Mouse (Mus musculus): ENCODE measurements at regions not wholly inside any gene's neighbourhood (a gene's known extent, or its start where the extent isn't known, plus 50 kb on each side); places are given as distances from the start of the nearest gene placed in this dataset.

- in situ Hi-C loops (cut with MboI; ENCODE audit: low sequenced_read_pairs in 2 of 2, unreplicated experiment in 2 of 2), result no loop called here
- Histone ChIP-seq H3K9ac (ENCODE audit: insufficient read depth, low read depth, low read length, poor library complexity, severe bottlenecking) (no peak overlapping the region), H3K4me1 (ENCODE audit: control insufficient read depth in 2 of 2, insufficient read depth in 2 of 2, low read length in 2 of 2, poor library complexity in 1 of 2) (no peaks in the 10 kb centered on the region), H3K9me3 (ENCODE audit: control insufficient read depth, insufficient read depth, low read depth, low read length) (no peaks in the 10 kb centered on the region), H3K4me3 (ENCODE audit: insufficient read depth in 1 of 2, low read depth in 1 of 2, low read length in 2 of 2, poor library complexity in 1 of 2, severe bottlenecking in 1 of 2) (no peak overlapping the region), H3K36me3 (ENCODE audit: control insufficient read depth, insufficient read depth, low read length, poor library complexity, severe bottlenecking) (no peaks in the 10 kb centered on the region), H3K27ac (ENCODE audit: insufficient read depth, low read depth, low read length, poor library complexity, severe bottlenecking) (no peak overlapping the region)
- no peak for TF ChIP-seq ZC3H11A (IDR thresholded peaks at IDR 0.05; ENCODE audit: borderline replicate concordance, low read depth, low read length)
- no peak for TF ChIP-seq MAFK (IDR thresholded peaks at IDR 0.05; ENCODE audit: insufficient read depth, low read depth, low read length)
- TF ChIP-seq CHD2 (IDR thresholded peaks at IDR 0.05; ENCODE audit: low read depth, low read length), result no peak
- no peak for TF ChIP-seq ZNF384 (IDR thresholded peaks at IDR 0.05; ENCODE audit: low read depth, low read length)
- no peak for TF ChIP-seq HCFC1 (IDR thresholded peaks at IDR 0.05; ENCODE audit: borderline replicate concordance, insufficient read depth, low read length)
- DNase-seq (ENCODE audit: low read depth, low spot score), result no peak
Measured at GRCm38 (mm10) chr16:8994521-8994920, 164.6 kb downstream of the 1810013L24Rik start.

GRCm38 (mm10) chr16:8997250-8997649 is 167.3 kb downstream of the 1810013L24Rik start:
- H3K36me3 ChIP-seq (ENCODE audit: control insufficient read depth, insufficient read depth, low read length, poor library complexity, severe bottlenecking), result no peaks in the 10 kb centered on the region
- H3K4me3 ChIP-seq (ENCODE audit: insufficient read depth in 1 of 2, low read depth in 1 of 2, low read length in 2 of 2, poor library complexity in 1 of 2, severe bottlenecking in 1 of 2), result no peak overlapping the region
- no peak overlapping the region for H3K9ac ChIP-seq (ENCODE audit: insufficient read depth, low read depth, low read length, poor library complexity, severe bottlenecking)
- TF ChIP-seq ZNF384 (IDR thresholded peaks at IDR 0.05; ENCODE audit: low read depth, low read length) (no peak), MAFK (IDR thresholded peaks at IDR 0.05; ENCODE audit: insufficient read depth, low read depth, low read length) (no peak), HCFC1 (IDR thresholded peaks at IDR 0.05; ENCODE audit: borderline replicate concordance, insufficient read depth, low read length) (no peak), ZC3H11A (IDR thresholded peaks at IDR 0.05; ENCODE audit: borderline replicate concordance, low read depth, low read length) (no peak), CHD2 (IDR thresholded peaks at IDR 0.05; ENCODE audit: low read depth, low read length) (no peak)
- no peaks in the 10 kb centered on the region for H3K9me3 ChIP-seq (ENCODE audit: control insufficient read depth, insufficient read depth, low read depth, low read length)
- H3K4me1 ChIP-seq (ENCODE audit: control insufficient read depth in 2 of 2, insufficient read depth in 2 of 2, low read length in 2 of 2, poor library complexity in 1 of 2), result no peaks in the 10 kb centered on the region
- DNase-seq (ENCODE audit: low read depth, low spot score), result no peak
- H3K27ac ChIP-seq (ENCODE audit: insufficient read depth, low read depth, low read length, poor library complexity, severe bottlenecking), result no peak overlapping the region
- in situ Hi-C loops (cut with MboI; ENCODE audit: low sequenced_read_pairs in 2 of 2, unreplicated experiment in 2 of 2), result no loop called here

GRCm38 (mm10) chr16:9004012-9004411 is 174.1 kb downstream of the 1810013L24Rik start:
- in situ Hi-C loops (cut with MboI; ENCODE audit: low sequenced_read_pairs in 2 of 2, unreplicated experiment in 2 of 2), result no loop called here
- no peak overlapping the region for H3K9ac ChIP-seq (ENCODE audit: insufficient read depth, low read depth, low read length, poor library complexity, severe bottlenecking)
- no peak for DNase-seq (ENCODE audit: low read depth, low spot score)
- H3K36me3 ChIP-seq (ENCODE audit: control insufficient read depth, insufficient read depth, low read length, poor library complexity, severe bottlenecking), result no peaks in the 10 kb centered on the region
- TF ChIP-seq ZC3H11A (IDR thresholded peaks at IDR 0.05; ENCODE audit: borderline replicate concordance, low read depth, low read length) (no peak), MAFK (IDR thresholded peaks at IDR 0.05; ENCODE audit: insufficient read depth, low read depth, low read length) (no peak), ZNF384 (IDR thresholded peaks at IDR 0.05; ENCODE audit: low read depth, low read length) (no peak), CHD2 (IDR thresholded peaks at IDR 0.05; ENCODE audit: low read depth, low read length) (no peak), HCFC1 (IDR thresholded peaks at IDR 0.05; ENCODE audit: borderline replicate concordance, insufficient read depth, low read length) (no peak)
- H3K4me1 ChIP-seq (ENCODE audit: control insufficient read depth in 2 of 2, insufficient read depth in 2 of 2, low read length in 2 of 2, poor library complexity in 1 of 2), result no peaks in the 10 kb centered on the region
- H3K4me3 ChIP-seq (ENCODE audit: insufficient read depth in 1 of 2, low read depth in 1 of 2, low read length in 2 of 2, poor library complexity in 1 of 2, severe bottlenecking in 1 of 2), result no peak overlapping the region
- H3K9me3 ChIP-seq (ENCODE audit: control insufficient read depth, insufficient read depth, low read depth, low read length), result no peaks in the 10 kb centered on the region
- no peak overlapping the region for H3K27ac ChIP-seq (ENCODE audit: insufficient read depth, low read depth, low read length, poor library complexity, severe bottlenecking)

- H3K27ac ChIP-seq (ENCODE audit: insufficient read depth, low read depth, low read length, poor library complexity, severe bottlenecking), result no peak overlapping the region
- peaks cover 0 to 4% of the 10 kb centered on the region in 2 experiments; a peak in 2 of 4 replicates for H3K4me1 ChIP-seq (ENCODE audit: control insufficient read depth in 2 of 2, insufficient read depth in 2 of 2, low read length in 2 of 2, poor library complexity in 1 of 2)
- DNase-seq (ENCODE audit: low read depth, low spot score), result no peak
- no peaks in the 10 kb centered on the region for H3K9me3 ChIP-seq (ENCODE audit: control insufficient read depth, insufficient read depth, low read depth, low read length)
- no peak overlapping the region for H3K9ac ChIP-seq (ENCODE audit: insufficient read depth, low read depth, low read length, poor library complexity, severe bottlenecking)
- in situ Hi-C loops (cut with MboI; ENCODE audit: low sequenced_read_pairs in 2 of 2, unreplicated experiment in 2 of 2), result no loop called here
- H3K4me3 ChIP-seq (ENCODE audit: insufficient read depth in 1 of 2, low read depth in 1 of 2, low read length in 2 of 2, poor library complexity in 1 of 2, severe bottlenecking in 1 of 2), result no peak overlapping the region
- TF ChIP-seq ZNF384 (IDR thresholded peaks at IDR 0.05; ENCODE audit: low read depth, low read length), result no peak
- peak; percentile 50; the same call in 1 of the 2 replicates for TF ChIP-seq ZC3H11A (IDR thresholded peaks at IDR 0.05; ENCODE audit: borderline replicate concordance, low read depth, low read length)
- no peak for TF ChIP-seq HCFC1 (IDR thresholded peaks at IDR 0.05; ENCODE audit: borderline replicate concordance, insufficient read depth, low read length)
- TF ChIP-seq MAFK (IDR thresholded peaks at IDR 0.05; ENCODE audit: insufficient read depth, low read depth, low read length), result no peak
- TF ChIP-seq CHD2 (IDR thresholded peaks at IDR 0.05; ENCODE audit: low read depth, low read length), result no peak
- no peaks in the 10 kb centered on the region for H3K36me3 ChIP-seq (ENCODE audit: control insufficient read depth, insufficient read depth, low read length, poor library complexity, severe bottlenecking)
Measured at GRCm38 (mm10) chr16:9005933-9006332, 176.0 kb downstream of the 1810013L24Rik start.

Measured in ES-E14 (cell line).